Mouse (Mus musculus) olfactory bulb, adult 2 months (tissue): ENCODE measurements around the gene 1700067P10Rik.

Experiments used
- CTCF ChIP-seq: fragments of 200-500 bp; IDR thresholded peaks from 2 replicates; pipeline ENCODE4 v1.5.1; 2012; ENCODE audit warnings: low read depth, mild to moderate bottlenecking, low read length, moderate library complexity; ENCODE audit not compliant: insufficient read depth
- POLR2A ChIP-seq: fragments of 200-500 bp; IDR thresholded peaks from 2 replicates; pipeline ENCODE4 v1.6.1; 2012; ENCODE audit warnings: mild to moderate bottlenecking, low read depth, low read length, moderate library complexity; ENCODE audit not compliant: insufficient read depth

- TF ChIP-seq CTCF (no peak), POLR2A (no peak)
Observed at GRCm38 (mm10) chr17:48095718-48096121, 6.6 kb downstream of the 1700067P10Rik start.
